Mouse (Mus musculus): Measurements from ENCODE around the gene Atf6. TPM values are rescaled to one million over a fixed set of nuclear protein-coding genes. Genes with fewer than 3 reads are reported as not detected.

Gene Atf6
- total and polyA plus RNA-seq, 3 experiments = 33.8 to 47.0 (median 35.3) TPM

GRCm38 (mm10) chr1:170795741-170796347 is 71.7 kb downstream of the Atf6 start:
- Histone ChIP-seq H3K4me1 (ENCODE audit: control insufficient read depth in 1 of 2, insufficient read depth in 2 of 2) (peaks cover 3 to 79% of the 10 kb centered on the region in 2 experiments; a peak in 3 of 4 replicates), H3K36me3 (replicated peaks in 1 of 2; ENCODE audit: control insufficient read depth in 1 of 2, insufficient read depth in 1 of 2, low read length in 1 of 2) (peaks cover 45 to 65% of the 10 kb centered on the region in 2 experiments)

GRCm38 (mm10) chr1:170791542-170791941 is 76.0 kb downstream of the Atf6 start:
- no peak for TF ChIP-seq TBP (conservative IDR thresholded peaks at IDR 0.05; ENCODE audit: low read depth, low read length)
- TF ChIP-seq TCF12 (IDR thresholded peaks at IDR 0.05; ENCODE audit: low read depth, low read length) = no peak
- no peak for TF ChIP-seq ELF1 (IDR thresholded peaks at IDR 0.05; ENCODE audit: low read depth, low read length)
- TF ChIP-seq CHD1 (IDR thresholded peaks at IDR 0.05; ENCODE audit: low read depth, low read length) = no peak
- no peak for TF ChIP-seq PAX5 (IDR thresholded peaks at IDR 0.05; ENCODE audit: low read length)
- TF ChIP-seq SMC3 (IDR thresholded peaks at IDR 0.05; ENCODE audit: low read depth, low read length) = no peak
- TF ChIP-seq E2F4 (IDR thresholded peaks at IDR 0.05; ENCODE audit: insufficient replicate concordance, low read depth, low read length) = no peak
- no peak overlapping the region for H3K27ac ChIP-seq (ENCODE audit: insufficient read depth, low read depth)

More at GRCm38 (mm10) chr1:170795741-170796347, 71.7 kb downstream of the Atf6 start:
- Histone ChIP-seq H3K9ac (ENCODE audit: insufficient read depth, low read depth) (peak overlapping the region; percentile 39; the same call in 1 of the 2 replicates), H3K79me2 (replicated peaks; ENCODE audit: control insufficient read depth, extremely low read depth, insufficient read depth, poor library complexity, severe bottlenecking) (peaks cover 8% of the 10 kb centered on the region; the same call in 1 of the 2 replicates), H3K4me3 (replicated peaks in 1 of 3; ENCODE audit: low read depth in 2 of 3, low read length in 2 of 3, poor library complexity in 1 of 3) (no peak overlapping the region), H3K4me2 (ENCODE audit: insufficient read depth, low read depth, poor library complexity, severe bottlenecking) (peak overlapping the region; percentile 74), H3K9me3 (replicated peaks; ENCODE audit: low read length) (no peaks in the 10 kb centered on the region), H3K27me3 (replicated peaks) (no peaks in the 10 kb centered on the region), H3K27ac (ENCODE audit: insufficient read depth, low read depth) (peak overlapping the region; percentile 92)
- dilution Hi-C loops (cut with MboI; ENCODE audit: extremely low pct_ligation_motif_present, extremely low pct_unique_long_range_greater_than_20kb, low sequenced_read_pairs) (no loop called here), in situ Hi-C loops (cut with MboI; ENCODE audit: low pct_ligation_motif_present, low pct_unique_long_range_greater_than_20kb, low sequenced_read_pairs) (no loop called here)
- no peak for TF ChIP-seq MAZ (IDR thresholded peaks at IDR 0.05; ENCODE audit: low read depth, low read length)
- no peak for TF ChIP-seq CHD1 (IDR thresholded peaks at IDR 0.05; ENCODE audit: low read depth, low read length)
- no peak for TF ChIP-seq UBTF (IDR thresholded peaks at IDR 0.05; ENCODE audit: low read depth, low read length)
- TF ChIP-seq MYC (IDR thresholded peaks at IDR 0.05; ENCODE audit: low read depth, low read length) = peak; percentile 94
- peak; percentile 92 for TF ChIP-seq BHLHE40 (IDR thresholded peaks at IDR 0.05; ENCODE audit: low read depth, low read length)
- TF ChIP-seq IRF4 (IDR thresholded peaks at IDR 0.05; ENCODE audit: low read depth, low read length) = peak; percentile 64; the same call in 1 of the 2 replicates
- no peak for TF ChIP-seq KAT2A (IDR thresholded peaks at IDR 0.05; ENCODE audit: insufficient replicate concordance, low read length)
- no peak for TF ChIP-seq GABPA (IDR thresholded peaks at IDR 0.05; ENCODE audit: insufficient replicate concordance, low read depth, low read length)
- TF ChIP-seq USF1 (IDR thresholded peaks at IDR 0.05; ENCODE audit: low read depth, low read length) = peak; percentile 68
- no peak for TF ChIP-seq MAFK (IDR thresholded peaks at IDR 0.05; ENCODE audit: insufficient replicate concordance, low read length)
- TF ChIP-seq ZMIZ1 (IDR thresholded peaks at IDR 0.05; ENCODE audit: low read depth, low read length) = no peak
- TF ChIP-seq TBP (conservative IDR thresholded peaks at IDR 0.05; ENCODE audit: low read depth, low read length) = 0 out of 2 replicates have a peak, but pooled peaks have one; percentile 29
- TF ChIP-seq EP300 (IDR thresholded peaks at IDR 0.05; ENCODE audit: low read length) = peak; percentile 77
- peak; percentile 74; the same call in 1 of the 2 replicates for TF ChIP-seq MXI1 (IDR thresholded peaks at IDR 0.05; ENCODE audit: low read depth, low read length)
- no peak for TF ChIP-seq SMC3 (IDR thresholded peaks at IDR 0.05; ENCODE audit: low read depth, low read length)
- no peak for TF ChIP-seq MEF2A (IDR thresholded peaks at IDR 0.05; ENCODE audit: borderline replicate concordance, low read depth, low read length)
- TF ChIP-seq USF2 (conservative IDR thresholded peaks at IDR 0.05; ENCODE audit: low read depth, low read length) = peak; percentile 50
- TF ChIP-seq SIN3A (IDR thresholded peaks at IDR 0.05; ENCODE audit: low read length) = no peak
- TF ChIP-seq NELFE (IDR thresholded peaks at IDR 0.05; ENCODE audit: low read depth, low read length) = no peak
- TF ChIP-seq ZNF384 (IDR thresholded peaks at IDR 0.05; ENCODE audit: low read depth, low read length) = no peak
- no peak for TF ChIP-seq E2F4 (IDR thresholded peaks at IDR 0.05; ENCODE audit: insufficient replicate concordance, low read depth, low read length)
- no peak for TF ChIP-seq NRF1 (IDR thresholded peaks at IDR 0.05; ENCODE audit: low read depth, low read length)
- TF ChIP-seq CHD2 (IDR thresholded peaks at IDR 0.05; ENCODE audit: low read length) = no peak
- TF ChIP-seq JUND (conservative IDR thresholded peaks at IDR 0.05; ENCODE audit: low read depth, low read length) = peak; percentile 36; the same call in 1 of the 2 replicates
- TF ChIP-seq TCF12 (IDR thresholded peaks at IDR 0.05; ENCODE audit: low read depth, low read length) = no peak
- TF ChIP-seq PAX5 (IDR thresholded peaks at IDR 0.05; ENCODE audit: low read length) = no peak
- TF ChIP-seq POLR2A (IDR thresholded peaks at IDR 0.05; ENCODE audit: low read depth, low read length) = peak; percentile 15; the same call in 1 of the 2 replicates
- peak; percentile 26 for TF ChIP-seq ETS1 (conservative IDR thresholded peaks at IDR 0.05; ENCODE audit: low read depth, low read length)
- peak; percentile 14; the same call in 1 of the 2 replicates for TF ChIP-seq JUN (IDR thresholded peaks at IDR 0.05; ENCODE audit: insufficient read depth, low read depth, low read length)
- no peak for TF ChIP-seq RAD21 (IDR thresholded peaks at IDR 0.05; ENCODE audit: low read depth, low read length)
- no peak for TF ChIP-seq CTCF (conservative IDR thresholded peaks at IDR 0.05 in 1 of 2, IDR thresholded peaks at IDR 0.05 in 1 of 2; ENCODE audit: low read depth in 2 of 2, low read length in 2 of 2)
- no peak for TF ChIP-seq ZC3H11A (IDR thresholded peaks at IDR 0.05; ENCODE audit: low read depth, low read length)
- TF ChIP-seq RCOR1 (conservative IDR thresholded peaks at IDR 0.05; ENCODE audit: low read depth, low read length) = no peak
- no peak for TF ChIP-seq ZKSCAN1 (IDR thresholded peaks at IDR 0.05; ENCODE audit: borderline replicate concordance, low read depth, low read length)
- TF ChIP-seq MAX (IDR thresholded peaks at IDR 0.05; ENCODE audit: low read length) = peak; percentile 91
- peak; percentile 59; the same call in 1 of the 2 replicates for TF ChIP-seq ELF1 (IDR thresholded peaks at IDR 0.05; ENCODE audit: low read depth, low read length)
- TF ChIP-seq POLR2AphosphoS2 (IDR thresholded peaks at IDR 0.05; ENCODE audit: low read depth, low read length) = no peak
- no peak for TF ChIP-seq HCFC1 (IDR thresholded peaks at IDR 0.05; ENCODE audit: low read depth, low read length)
- peak; percentile 79 for DNase-seq (ENCODE audit: extremely low read depth)

More at GRCm38 (mm10) chr1:170791542-170791941, 76.0 kb downstream of the Atf6 start:
- in situ Hi-C loops (cut with MboI; ENCODE audit: low pct_ligation_motif_present, low pct_unique_long_range_greater_than_20kb, low sequenced_read_pairs) = no loop called here
- no peak for DNase-seq (ENCODE audit: extremely low read depth)
- Histone ChIP-seq H3K4me2 (ENCODE audit: insufficient read depth, low read depth, poor library complexity, severe bottlenecking) (no peak overlapping the region), H3K9ac (ENCODE audit: insufficient read depth, low read depth) (no peak overlapping the region), H3K27me3 (replicated peaks) (no peaks in the 10 kb centered on the region), H3K79me2 (replicated peaks; ENCODE audit: control insufficient read depth, extremely low read depth, insufficient read depth, poor library complexity, severe bottlenecking) (peaks cover 5% of the 10 kb centered on the region; the same call in 1 of the 2 replicates), H3K36me3 (replicated peaks in 1 of 2; ENCODE audit: control insufficient read depth in 1 of 2, insufficient read depth in 1 of 2, low read length in 1 of 2) (peaks cover 48 to 76% of the 10 kb centered on the region in 2 experiments), H3K9me3 (replicated peaks; ENCODE audit: low read length) (no peaks in the 10 kb centered on the region), H3K4me3 (replicated peaks in 1 of 3; ENCODE audit: low read depth in 2 of 3, low read length in 2 of 3, poor library complexity in 1 of 3) (no peak overlapping the region), H3K4me1 (ENCODE audit: control insufficient read depth in 1 of 2, insufficient read depth in 2 of 2) (peaks cover 3 to 50% of the 10 kb centered on the region in 2 experiments; a peak in 3 of 4 replicates)
- dilution Hi-C loops (cut with MboI; ENCODE audit: extremely low pct_ligation_motif_present, extremely low pct_unique_long_range_greater_than_20kb, low sequenced_read_pairs) = no loop called here
